Mouse (Mus musculus): ENCODE data around the gene Rgs3. TPM values are rescaled to one million over a fixed set of nuclear protein-coding genes. Genes with fewer than 3 reads are reported as not detected.

Rgs3 gene
- polyA plus RNA-seq, 1 experiment from 2014 or later = 60.5 TPM

DNA sequence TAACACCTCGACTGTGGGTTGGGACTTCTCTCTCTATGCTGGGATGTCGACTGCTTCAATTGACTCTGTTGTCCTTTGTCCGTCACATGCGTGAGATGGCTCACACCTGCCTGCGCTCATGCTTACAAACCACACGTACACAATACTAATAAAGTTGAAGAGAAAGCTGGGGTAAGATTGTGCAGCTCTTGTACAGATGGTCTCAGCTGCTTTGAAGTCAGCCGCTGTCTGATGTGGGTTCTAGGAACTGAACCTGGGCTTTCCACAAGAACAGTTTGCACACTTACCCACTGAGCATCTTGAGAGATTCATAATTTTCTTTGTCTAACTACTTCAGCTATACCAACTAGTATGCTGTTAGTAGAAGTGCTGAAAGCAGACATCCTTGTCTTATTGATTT lies 7.7 kb upstream of the Rgs3 start:
- no peaks in the 10 kb centered on the region for H3K36me3 ChIP-seq
- WGBS = 80% methylated on average over 7 of the region's 7 CpGs
- H3K4me1 ChIP-seq (replicated peaks) = peaks cover under 1% of the 10 kb centered on the region

GRCm38 (mm10) chr4:62557436-62557835 lies 2.2 kb upstream of the Rgs3 start:
- Histone ChIP-seq H3K9me3 (replicated peaks) (no peaks in the 10 kb centered on the region), H3K4me3 (no peak overlapping the region), H3K36me3 (no peaks in the 10 kb centered on the region), H3K4me2 (no peak overlapping the region), H3K27ac (ENCODE audit: poor library complexity, severe bottlenecking) (peak overlapping the region; percentile 68), H3K4me1 (replicated peaks) (peaks cover 23% of the 10 kb centered on the region), H3K27me3 (replicated peaks) (peaks cover 33% of the 10 kb centered on the region), H3K9ac (no peak overlapping the region)
- WGBS = 49% methylated on average over 3 of the region's 3 CpGs
- ATAC-seq (ENCODE audit: insufficient number of reproducible peaks, low FRiP score) = no peak

More for the DNA sequence above, 7.7 kb upstream of the Rgs3 start:
- no peak overlapping the region for H3K4me3 ChIP-seq
- peaks cover 7% of the 10 kb centered on the region; the same call in 1 of the 2 replicates for H3K27me3 ChIP-seq (replicated peaks)
- no peaks in the 10 kb centered on the region for H3K9me3 ChIP-seq (replicated peaks)
- H3K27ac ChIP-seq (ENCODE audit: poor library complexity, severe bottlenecking) = no peak overlapping the region
- H3K9ac ChIP-seq = no peak overlapping the region
- no peak for ATAC-seq (ENCODE audit: insufficient number of reproducible peaks, low FRiP score)
- no peak overlapping the region for H3K4me2 ChIP-seq

- no peaks in the 10 kb centered on the region for H3K9me3 ChIP-seq (replicated peaks)
- H3K27me3 ChIP-seq (replicated peaks) = peaks cover 68% of the 10 kb centered on the region
- no peak overlapping the region for H3K4me3 ChIP-seq
- H3K36me3 ChIP-seq = no peaks in the 10 kb centered on the region
- H3K4me1 ChIP-seq (replicated peaks) = peaks cover 32% of the 10 kb centered on the region
- H3K9ac ChIP-seq = no peak overlapping the region
- ATAC-seq (ENCODE audit: insufficient number of reproducible peaks, low FRiP score) = no peak
- WGBS = 21% methylated on average over 4 of the region's 4 CpGs
- H3K27ac ChIP-seq (ENCODE audit: poor library complexity, severe bottlenecking) = no peak overlapping the region
- H3K4me2 ChIP-seq = no peak overlapping the region
Observed at GRCm38 (mm10) chr4:62560963-62561629, 1.4 kb downstream of the Rgs3 start.

- no peak overlapping the region for H3K9ac ChIP-seq
- H3K27me3 ChIP-seq (replicated peaks) = peaks cover 73% of the 10 kb centered on the region
- ATAC-seq (ENCODE audit: insufficient number of reproducible peaks, low FRiP score) = no peak
- no peaks in the 10 kb centered on the region for H3K36me3 ChIP-seq
- WGBS = 44% methylated on average over 3 of the region's 3 CpGs
- peaks cover 37% of the 10 kb centered on the region for H3K4me1 ChIP-seq (replicated peaks)
- H3K27ac ChIP-seq (ENCODE audit: poor library complexity, severe bottlenecking) = no peak overlapping the region
- H3K4me2 ChIP-seq = no peak overlapping the region
- no peaks in the 10 kb centered on the region for H3K9me3 ChIP-seq (replicated peaks)
- no peak overlapping the region for H3K4me3 ChIP-seq
Observed at GRCm38 (mm10) chr4:62561630-62562001, 2.0 kb downstream of the Rgs3 start.

DNA sequence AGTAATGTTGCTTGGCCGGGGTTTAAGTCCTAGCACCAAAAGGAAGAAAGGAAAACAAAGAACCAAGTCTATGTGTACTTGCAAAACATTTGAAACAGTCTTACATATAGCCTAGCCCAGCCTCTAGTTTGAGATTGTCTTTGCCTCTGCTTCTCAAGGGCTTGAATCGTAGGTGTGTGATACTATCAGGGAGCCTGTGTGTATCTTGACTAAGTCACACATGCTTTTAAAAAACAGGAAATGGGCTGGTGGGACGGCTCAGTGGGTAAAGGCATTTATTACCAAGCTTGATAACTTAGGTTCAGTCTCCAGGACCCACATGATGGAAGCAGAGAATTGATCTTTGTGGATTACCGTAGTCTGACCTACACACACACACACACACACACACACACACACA lies 2.4 kb downstream of the Rgs3 start:
- Histone ChIP-seq H3K4me1 (replicated peaks) (peaks cover 37% of the 10 kb centered on the region), H3K4me3 (no peak overlapping the region), H3K4me2 (no peak overlapping the region), H3K36me3 (no peaks in the 10 kb centered on the region), H3K9me3 (replicated peaks) (no peaks in the 10 kb centered on the region), H3K27me3 (replicated peaks) (peaks cover 74% of the 10 kb centered on the region), H3K9ac (no peak overlapping the region), H3K27ac (ENCODE audit: poor library complexity, severe bottlenecking) (no peak overlapping the region)
- 48% methylated on average over 4 of the region's 4 CpGs for WGBS
- ATAC-seq (ENCODE audit: insufficient number of reproducible peaks, low FRiP score) = no peak

DNA sequence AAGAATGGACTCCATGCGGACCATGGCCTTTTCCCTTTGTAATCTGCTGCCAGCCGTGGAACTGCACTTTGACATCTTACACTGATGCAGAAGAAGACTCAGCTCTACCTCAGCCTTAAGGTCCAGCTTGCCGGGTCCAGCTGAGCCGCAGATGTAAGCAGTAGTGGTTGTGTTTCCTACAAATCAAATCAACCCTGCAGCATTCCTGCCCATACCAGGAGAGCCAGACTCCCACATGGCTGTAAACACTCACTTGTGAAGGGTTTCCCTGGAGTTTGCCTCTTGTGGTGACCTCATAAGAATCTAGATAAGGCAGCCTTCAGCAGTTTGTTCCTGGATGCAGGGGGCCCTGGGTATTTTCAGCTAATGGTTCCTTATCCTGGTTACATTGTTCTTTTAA lies 6.9 kb downstream of the Rgs3 start:
- Histone ChIP-seq H3K9me3 (replicated peaks) (no peaks in the 10 kb centered on the region), H3K4me1 (replicated peaks) (peaks cover 36% of the 10 kb centered on the region), H3K9ac (no peak overlapping the region), H3K36me3 (no peaks in the 10 kb centered on the region), H3K4me3 (no peak overlapping the region), H3K4me2 (no peak overlapping the region), H3K27me3 (replicated peaks) (peaks cover 80% of the 10 kb centered on the region), H3K27ac (ENCODE audit: poor library complexity, severe bottlenecking) (peak overlapping the region; percentile 43; the same call in 1 of the 2 replicates)
- 21% methylated on average over 4 of the region's 4 CpGs for WGBS
- peak; percentile 30; the same call in 1 of the 2 replicates for ATAC-seq (ENCODE audit: insufficient number of reproducible peaks, low FRiP score)

DNA sequence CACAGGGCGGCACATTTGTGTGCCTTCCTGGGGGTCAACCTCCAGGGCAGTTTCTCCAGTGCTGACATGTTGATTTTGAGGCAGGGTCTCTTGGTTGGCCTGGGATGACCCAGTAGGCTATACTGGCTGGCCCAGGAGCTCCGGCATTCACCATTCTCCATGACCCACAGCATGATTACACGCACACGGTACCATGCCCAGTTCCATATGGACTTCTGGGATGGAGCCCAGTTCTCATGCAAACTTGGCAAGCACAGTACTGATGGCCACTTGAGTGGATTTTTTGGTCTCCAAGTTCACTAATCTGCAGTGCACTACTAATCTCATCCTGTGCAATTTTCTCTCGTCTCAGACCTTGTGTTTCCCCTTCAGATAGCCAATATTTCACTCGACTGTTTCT lies 8.0 kb downstream of the Rgs3 start:
- H3K9me3 ChIP-seq (replicated peaks) = no peaks in the 10 kb centered on the region
- H3K4me1 ChIP-seq (replicated peaks) = peaks cover 28% of the 10 kb centered on the region
- H3K4me3 ChIP-seq = no peak overlapping the region
- 82% methylated on average over 6 of the region's 6 CpGs for WGBS
- H3K36me3 ChIP-seq = no peaks in the 10 kb centered on the region
- no peak overlapping the region for H3K9ac ChIP-seq
- ATAC-seq (ENCODE audit: insufficient number of reproducible peaks, low FRiP score) = no peak
- H3K4me2 ChIP-seq = no peak overlapping the region
- H3K27ac ChIP-seq (ENCODE audit: poor library complexity, severe bottlenecking) = no peak overlapping the region
- peaks cover 83% of the 10 kb centered on the region for H3K27me3 ChIP-seq (replicated peaks)

DNA sequence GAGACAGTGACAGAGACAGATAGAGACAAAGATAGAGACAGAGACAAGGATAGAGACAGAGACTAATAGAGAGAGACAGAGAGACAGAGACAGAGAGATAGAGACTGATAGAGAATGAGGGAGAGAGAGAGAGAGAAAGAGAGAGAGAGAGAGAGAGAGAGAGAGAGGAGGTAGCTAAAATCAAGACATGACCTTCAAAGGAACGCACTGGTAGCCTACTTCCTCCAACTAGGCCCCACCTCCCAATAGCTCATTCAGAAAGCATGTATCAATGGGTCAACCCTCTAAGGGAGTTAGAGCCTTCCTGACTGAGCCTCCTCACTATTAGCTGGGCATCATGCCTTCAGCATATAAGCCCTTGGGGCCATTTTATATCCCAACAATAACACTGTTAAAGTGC lies 8.7 kb downstream of the Rgs3 start:
- WGBS = 87% methylated on average over 1 of the region's 1 CpGs
- Histone ChIP-seq H3K27ac (ENCODE audit: poor library complexity, severe bottlenecking) (no peak overlapping the region), H3K4me2 (no peak overlapping the region), H3K9ac (no peak overlapping the region), H3K4me1 (replicated peaks) (peaks cover 28% of the 10 kb centered on the region), H3K36me3 (no peaks in the 10 kb centered on the region), H3K9me3 (replicated peaks) (peaks cover 3% of the 10 kb centered on the region; the same call in 1 of the 2 replicates), H3K27me3 (replicated peaks) (peaks cover 82% of the 10 kb centered on the region), H3K4me3 (no peak overlapping the region)
- ATAC-seq (ENCODE audit: insufficient number of reproducible peaks, low FRiP score) = no peak

- Histone ChIP-seq H3K4me3 (no peak overlapping the region), H3K9ac (no peak overlapping the region), H3K9me3 (replicated peaks) (peaks cover 4% of the 10 kb centered on the region; the same call in 1 of the 2 replicates), H3K27me3 (replicated peaks) (peaks cover 71% of the 10 kb centered on the region), H3K4me2 (no peak overlapping the region), H3K4me1 (replicated peaks) (peaks cover 28% of the 10 kb centered on the region), H3K27ac (ENCODE audit: poor library complexity, severe bottlenecking) (0 out of 2 replicates have a peak overlapping the region, but pooled peaks have one; percentile 40), H3K36me3 (no peaks in the 10 kb centered on the region)
- ATAC-seq (ENCODE audit: insufficient number of reproducible peaks, low FRiP score) = no peak
- WGBS = 72% methylated on average over 5 of the region's 5 CpGs
Observed at GRCm38 (mm10) chr4:62569603-62570002, 10.0 kb downstream of the Rgs3 start.

- H3K27me3 ChIP-seq (replicated peaks) = peaks cover 66% of the 10 kb centered on the region
- peaks cover 4% of the 10 kb centered on the region; the same call in 1 of the 2 replicates for H3K9me3 ChIP-seq (replicated peaks)
- WGBS = 31% methylated on average over 5 of the region's 5 CpGs
- H3K9ac ChIP-seq = no peak overlapping the region
- H3K36me3 ChIP-seq = no peaks in the 10 kb centered on the region
- peaks cover 28% of the 10 kb centered on the region for H3K4me1 ChIP-seq (replicated peaks)
- no peak for ATAC-seq (ENCODE audit: insufficient number of reproducible peaks, low FRiP score)
- 0 out of 2 replicates have a peak overlapping the region, but pooled peaks have one; percentile 40 for H3K27ac ChIP-seq (ENCODE audit: poor library complexity, severe bottlenecking)
- no peak overlapping the region for H3K4me3 ChIP-seq
- peak overlapping the region; percentile 22; the same call in 1 of the 2 replicates for H3K4me2 ChIP-seq
Observed at GRCm38 (mm10) chr4:62570029-62570428, 10.4 kb downstream of the Rgs3 start.

GRCm38 (mm10) chr4:62582365-62583264 lies 23.0 kb downstream of the Rgs3 start:
- ATAC-seq (ENCODE audit: insufficient number of reproducible peaks, low FRiP score) = no peak

More at GRCm38 (mm10) chr4:62582365-62583264, 23.0 kb downstream of the Rgs3 start:
- Histone ChIP-seq H3K27ac (ENCODE audit: poor library complexity, severe bottlenecking) (no peak overlapping the region), H3K9me3 (replicated peaks) (no peaks in the 10 kb centered on the region), H3K4me2 (peak overlapping the region; percentile 86), H3K4me3 (peak overlapping the region; percentile 49), H3K4me1 (replicated peaks) (peaks cover 17% of the 10 kb centered on the region), H3K36me3 (no peaks in the 10 kb centered on the region), H3K9ac (peak overlapping the region; percentile 71), H3K27me3 (replicated peaks) (peaks cover 77% of the 10 kb centered on the region)
- whole genome bisulfite sequencing = 29% methylated on average over 18 of the region's 18 CpGs

Data from heart, embryonic 12.5 days (tissue).